Mouse (Mus musculus): ENCODE results near the gene Sgca.

DNA sequence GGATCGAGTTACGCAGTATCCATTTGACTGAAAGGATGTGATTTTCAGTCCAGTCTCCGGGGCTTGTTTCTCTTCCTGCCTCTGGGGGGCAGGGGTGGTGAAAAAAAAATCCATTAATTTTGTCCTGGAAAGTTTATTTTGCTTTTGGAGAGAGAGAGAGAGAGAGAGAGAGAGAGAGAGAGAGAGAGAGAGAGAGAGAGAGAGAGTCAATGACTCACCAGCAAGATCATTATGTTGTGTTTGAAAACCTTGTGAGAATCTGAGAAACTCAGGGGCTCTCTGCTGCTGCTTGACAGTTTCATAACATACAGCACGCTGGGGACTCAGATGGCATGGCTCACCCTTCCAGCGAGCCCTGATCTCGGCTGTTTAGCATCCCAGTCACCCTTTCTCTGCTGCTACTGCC is 55.1 kb downstream of the Sgca start:
- TF ChIP-seq CTCF (IDR thresholded peaks at IDR 0.05; ENCODE audit: low read depth) = no peak
- TF ChIP-seq EP300 (IDR thresholded peaks at IDR 0.05; ENCODE audit: low read depth) = no peak
